Mouse (Mus musculus) lung, adult 2 months (tissue): ENCODE results near the gene Gclm. TPM values are rescaled to one million over a fixed set of nuclear protein-coding genes. Genes with fewer than 3 reads are reported as not detected.
"Not testable (repeated sequence)": the region's sequence is repeated elsewhere in the genome, so short reads cannot be mapped to it uniquely, and the experiment has no call there.

Experiments
- DNase-seq: peaks from one replicate; pipeline ENCODE4 v3.0.0; 2022
- H3K4me1 ChIP-seq: fragments of 200-500 bp; 2 replicates; pipeline ENCODE4 v1.6.1; 2011; ENCODE audit warnings: low read length; ENCODE audit not compliant: control insufficient read depth, insufficient read depth
- H3K4me3 ChIP-seq: fragments of 200-500 bp; replicated peaks from 2 replicates; pipeline ENCODE3; 2011; ENCODE audit warnings: low read depth, mild to moderate bottlenecking, control low read depth, low read length; ENCODE audit errors: extremely low read depth
- CTCF ChIP-seq: fragments of 200-500 bp; IDR thresholded peaks from 2 replicates; pipeline ENCODE4 v1.5.1; 2011; ENCODE audit warnings: mild to moderate bottlenecking, low read length, control low read depth; ENCODE audit not compliant: insufficient read depth
- POLR2A ChIP-seq: fragments of 200-500 bp; IDR thresholded peaks from 2 replicates; pipeline ENCODE4 v1.6.1; 2011; ENCODE audit warnings: low read depth, mild to moderate bottlenecking, control low read depth, low read length, borderline replicate concordance; ENCODE audit errors: extremely low read depth
- WGBS: fragments of 180-500 bp; shearing (Covaris S2); methylation state at CpG from one replicate; pipeline ENCODE4 v1.1.7; 2018; 5-methylcytosine and 5-hydroxymethylcytosine counted together
- polyA plus RNA-seq: library from polyadenylated mRNA; depleted of rRNA; stranded (reverse); fragments of >200 nt; gene quantifications from 2 replicates; pipeline ENCODE4 v1.2.3, GENCODE M21; 2012

The Gclm gene
- polyA plus RNA-seq, 1 experiment = 43.6 TPM

GRCm38 (mm10) chr3:122247768-122248100, 2.4 kb downstream of the Gclm start:
- Histone ChIP-seq H3K4me3 (no peak overlapping the region), H3K4me1 (peaks cover 3% of the 10 kb centered on the region)
- no peak for DNase-seq
- 97% methylated on average over 2 of the region's 2 CpGs for WGBS
- TF ChIP-seq CTCF (no peak), POLR2A (no peak)

DNA sequence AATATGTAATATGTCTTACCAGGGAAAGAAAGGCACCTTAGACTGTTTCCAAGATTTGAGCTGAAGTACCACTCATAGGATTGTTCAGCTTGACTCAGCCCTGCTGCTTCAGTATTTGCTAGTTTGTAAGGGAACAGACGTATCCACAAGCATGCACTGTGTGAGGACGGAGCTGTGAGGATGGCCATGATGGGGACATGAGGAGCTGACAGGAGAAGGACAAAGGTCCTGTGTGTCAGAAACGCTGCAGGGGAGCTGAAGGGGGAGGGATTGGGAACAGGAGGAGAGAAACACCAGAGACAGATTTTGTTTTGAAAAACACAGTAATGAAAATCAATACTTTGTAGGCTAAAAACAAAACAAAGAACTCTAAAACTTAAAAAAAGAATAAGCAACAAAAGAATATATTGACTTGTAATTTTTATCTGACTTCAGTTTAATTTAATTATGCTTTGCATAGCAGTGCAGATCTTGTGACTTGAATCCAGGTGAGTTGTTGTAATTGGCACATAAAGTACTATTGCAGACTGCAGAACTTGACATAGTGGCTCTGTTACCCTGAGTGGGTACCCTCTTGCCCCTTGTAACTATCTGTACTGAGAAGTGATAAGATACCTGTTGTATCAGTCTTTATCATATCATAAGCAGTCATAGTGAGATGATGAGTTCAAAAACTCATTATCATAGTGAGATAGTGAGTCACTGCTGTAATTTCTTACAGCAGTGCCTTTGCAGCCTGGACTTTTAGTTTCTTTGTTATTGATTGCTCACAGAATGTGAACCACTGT, 7.3 kb downstream of the Gclm start:
- TF ChIP-seq CTCF (no peak), POLR2A (no peak)
- no peak overlapping the region for H3K4me3 ChIP-seq
- WGBS = 50% methylated on average over 3 of the region's 3 CpGs
- no peaks in the 10 kb centered on the region; the same call in 1 of the 2 replicates for H3K4me1 ChIP-seq
- DNase-seq = no peak

DNA sequence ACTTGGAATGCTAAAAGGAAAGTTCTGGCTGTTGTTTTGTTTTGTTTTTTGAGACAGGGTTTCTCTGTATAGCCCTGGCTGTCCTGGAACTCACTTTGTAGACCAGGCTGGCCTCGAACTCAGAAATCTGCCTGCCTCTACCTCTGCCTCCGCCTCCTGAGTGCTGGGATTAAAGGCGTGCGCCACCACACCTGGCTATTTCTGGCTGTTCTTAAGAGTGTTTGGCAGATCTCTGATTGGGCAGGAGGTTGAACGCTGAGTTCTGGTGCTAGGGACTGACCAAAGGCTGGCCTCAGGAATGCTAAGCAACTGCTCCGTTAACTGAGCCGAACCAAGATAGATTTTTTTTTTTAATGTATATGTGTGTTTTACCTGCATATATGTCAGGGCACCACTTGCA, 8.7 kb downstream of the Gclm start:
- not testable (repeated sequence) for H3K4me1 ChIP-seq, DNase-seq, H3K4me3 ChIP-seq
- WGBS = 80% methylated on average over 7 of the region's 7 CpGs

DNA sequence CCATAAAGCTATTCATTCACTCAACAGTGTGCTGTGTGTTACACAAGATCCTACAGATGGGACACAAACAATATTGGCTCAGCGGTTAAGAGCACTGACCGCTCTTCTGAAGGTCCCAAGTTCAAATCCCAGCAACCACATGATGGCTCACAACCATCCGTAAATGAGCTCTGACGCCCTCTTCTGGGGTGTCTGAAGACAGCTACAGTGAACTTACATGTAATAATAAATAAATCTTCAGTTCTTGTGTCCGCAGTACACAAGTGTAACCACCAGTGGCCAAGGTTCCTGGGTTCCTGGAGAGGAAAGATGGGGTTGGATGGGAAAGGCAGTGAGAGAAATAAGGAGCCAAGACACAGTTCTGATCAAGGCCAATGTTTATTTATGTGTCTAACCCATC, 24.6 kb downstream of the Gclm start:
- peaks cover under 1% of the 10 kb centered on the region; the same call in 1 of the 2 replicates for H3K4me1 ChIP-seq
- TF ChIP-seq POLR2A (no peak), CTCF (no peak)
- WGBS = 74% methylated on average over 5 of the region's 5 CpGs
- no peak overlapping the region for H3K4me3 ChIP-seq
- no peak for DNase-seq

DNA sequence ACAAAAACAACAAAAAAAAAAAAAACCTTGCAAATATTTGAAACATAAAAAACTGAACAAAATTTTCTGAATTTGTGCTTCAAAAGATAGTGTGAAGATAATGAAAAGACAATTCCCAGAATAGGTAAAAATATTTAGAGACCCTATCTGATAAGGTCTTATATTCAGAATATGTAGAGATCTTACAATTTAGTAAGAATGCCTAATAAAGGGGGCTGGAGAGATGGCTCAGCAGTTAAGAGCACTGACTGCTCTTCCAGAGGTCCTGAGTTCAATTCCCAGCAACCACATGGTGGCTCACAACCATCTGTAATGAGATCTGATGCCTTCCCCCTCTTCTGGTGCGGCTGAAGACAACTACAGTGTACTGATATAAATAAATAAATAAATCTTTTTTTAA, 27.2 kb downstream of the Gclm start:
- H3K4me1 ChIP-seq, H3K4me3 ChIP-seq, DNase-seq: not testable (repeated sequence)
- 53% methylated on average over 1 of the region's 1 CpGs for WGBS

GRCm38 (mm10) chr3:122273407-122274240, 28.3 kb downstream of the Gclm start:
- DNase-seq = no peak
- Histone ChIP-seq H3K4me1 (peaks cover 9% of the 10 kb centered on the region), H3K4me3 (peak overlapping the region; percentile 89)
- WGBS = 9% methylated on average over 20 of the region's 20 CpGs
- peak; percentile 56; the same call in 1 of the 2 replicates for TF ChIP-seq POLR2A
- TF ChIP-seq CTCF = 0 out of 2 replicates have a peak, but pooled peaks have one; percentile 18

- WGBS = under 1% methylated on average over 57 of the region's 57 CpGs
- H3K4me3 ChIP-seq = peak within 1 kb of the TSS; percentile 89
- peak; percentile 87 for DNase-seq
- TF ChIP-seq CTCF (no peak), POLR2A (peak; percentile 82)
- H3K4me1 ChIP-seq = peaks cover 9% of the 10 kb centered on the region
These were observed 29.1 kb downstream of the Gclm start, which contains the start of gene Dnttip2 for GRCm38 (mm10) chr3:122274241-122275024. Gene Dnttip2 (plus strand): TSS chr3:122274388.

DNA sequence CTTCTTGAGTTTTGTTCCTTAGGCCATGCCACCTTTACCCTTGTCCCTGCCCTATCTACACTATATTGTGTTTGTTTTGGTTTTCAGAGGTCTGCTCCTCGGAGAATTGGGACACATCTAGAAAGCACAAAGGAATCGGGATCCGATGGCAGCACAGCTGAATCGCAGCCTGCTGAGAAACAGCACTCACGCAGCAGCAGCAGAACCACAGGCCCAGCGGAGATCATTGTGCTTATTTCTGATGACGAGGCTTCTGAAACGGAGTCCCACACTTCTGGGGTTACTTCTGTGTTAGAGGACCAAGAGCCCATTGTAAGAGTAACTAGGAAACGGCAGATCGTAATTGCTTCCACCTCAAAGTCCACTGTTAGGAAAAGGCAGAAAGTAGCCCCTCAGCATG, 29.8 kb downstream of the Gclm start:
- no peak for DNase-seq
- Histone ChIP-seq H3K4me1 (peaks cover 9% of the 10 kb centered on the region), H3K4me3 (peak overlapping the region; percentile 6)
- WGBS = 71% methylated on average over 10 of the region's 10 CpGs
- TF ChIP-seq POLR2A (no peak), CTCF (no peak)

DNA sequence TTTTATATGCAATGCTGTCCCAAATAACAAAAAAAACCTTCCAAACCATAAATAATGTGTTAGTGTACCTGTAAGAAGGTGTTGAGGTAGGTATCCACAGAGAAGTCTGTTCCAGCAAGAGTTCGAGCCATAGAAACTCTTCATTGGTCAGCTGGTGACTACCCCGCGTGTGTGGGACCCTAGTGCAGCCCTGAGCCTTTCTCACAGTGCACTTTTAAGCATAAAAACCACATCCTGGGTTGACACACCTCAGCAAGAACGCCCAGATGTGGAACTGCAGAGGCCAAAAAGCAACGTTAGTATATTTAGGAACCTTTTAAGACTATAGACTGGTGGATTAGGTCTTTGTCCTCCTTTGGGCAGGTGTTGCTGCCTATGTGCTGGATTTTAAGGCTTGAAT, 41.8 kb downstream of the Gclm start:
- no peak for DNase-seq
- 56% methylated on average over 5 of the region's 5 CpGs for WGBS
- no peaks in the 10 kb centered on the region for H3K4me1 ChIP-seq
- no peak overlapping the region for H3K4me3 ChIP-seq
- TF ChIP-seq POLR2A = no peak
- TF ChIP-seq CTCF = no peak
